Mouse (Mus musculus) erythroid progenitor cell, adult 5-6 weeks (primary cell): ENCODE results near the gene Thbs3. TPM values are rescaled to one million over a fixed set of nuclear protein-coding genes. Genes with fewer than 3 reads are reported as not detected.

ENCODE experiments used
- total RNA-seq, 2 experiments: library from RNA; stranded (forward) in 1 of 2; stranded (reverse) in 1 of 2; fragments of 150-400 nt in 1 of 2; fragments of 186-747, 209-891 nt in 1 of 2; gene quantifications; 2 replicates each; pipeline versions ENCODE4 v1.2.3 to v1.2.4; 2015 to 2017; ENCODE audit warnings: low replicate concordance in 2 of 2

The Thbs3 gene
- total RNA-seq, 2 experiments from 2014 or later, result not detected

Other genes with a start within 250 kb of the Thbs3 start
- 1.8 and 3.8 TPM in 2 replicates for gene Rusc1, start 121.9 kb upstream of the Thbs3 start, total RNA-seq (2015; ENCODE audit: low replicate concordance)
- 3.5 TPM in 2 replicates for gene Rusc1, start 121.9 kb upstream of the Thbs3 start, total RNA-seq (2017; ENCODE audit: low replicate concordance)
- not detected in 2 replicates for gene Gm43738, start 114.1 kb upstream of the Thbs3 start, total RNA-seq (2015; ENCODE audit: low replicate concordance)
- gene Gm43738, start 114.1 kb upstream of the Thbs3 start, total RNA-seq (2017; ENCODE audit: low replicate concordance), result not detected in 2 replicates
- gene Fdps, start 113.2 kb upstream of the Thbs3 start, total RNA-seq (2015; ENCODE audit: low replicate concordance), result 20.1 and 28.5 TPM in 2 replicates
- 30.0 and 31.4 TPM in 2 replicates for gene Fdps, start 113.2 kb upstream of the Thbs3 start, total RNA-seq (2017; ENCODE audit: low replicate concordance)
- 13.8 and 16.6 TPM in 2 replicates for gene Pklr, start 79.0 kb upstream of the Thbs3 start, total RNA-seq (2015; ENCODE audit: low replicate concordance)
- gene Pklr, start 79.0 kb upstream of the Thbs3 start, total RNA-seq (2017; ENCODE audit: low replicate concordance), result 5.5 TPM in 2 replicates
- gene Hcn3, start 55.0 kb upstream of the Thbs3 start, total RNA-seq (2015; ENCODE audit: low replicate concordance), result not detected in 2 replicates
- gene Hcn3, start 55.0 kb upstream of the Thbs3 start, total RNA-seq (2017; ENCODE audit: low replicate concordance), result 3.3 TPM in 1 of 2 replicates, not detected in the other
- 42.5 and 52.8 TPM in 2 replicates for gene Clk2, start 50.4 kb upstream of the Thbs3 start, total RNA-seq (2015; ENCODE audit: low replicate concordance)
- 41.1 and 50.4 TPM in 2 replicates for gene Clk2, start 50.4 kb upstream of the Thbs3 start, total RNA-seq (2017; ENCODE audit: low replicate concordance)
- gene Scamp3, start 37.7 kb upstream of the Thbs3 start, total RNA-seq (2015; ENCODE audit: low replicate concordance), result 19.3 and 33.9 TPM in 2 replicates
- 3.6 and 8.0 TPM in 2 replicates for gene Scamp3, start 37.7 kb upstream of the Thbs3 start, total RNA-seq (2017; ENCODE audit: low replicate concordance)
- 5.0 and 5.4 TPM in 2 replicates for gene Fam189b, start 32.0 kb upstream of the Thbs3 start, total RNA-seq (2015; ENCODE audit: low replicate concordance)
- gene Fam189b, start 32.0 kb upstream of the Thbs3 start, total RNA-seq (2017; ENCODE audit: low replicate concordance), result 2.6 TPM in 1 of 2 replicates, not detected in the other
- gene Gba, start 12.3 kb upstream of the Thbs3 start, total RNA-seq (2015; ENCODE audit: low replicate concordance), result 27.4 and 36.5 TPM in 2 replicates
- gene Gba, start 12.3 kb upstream of the Thbs3 start, total RNA-seq (2017; ENCODE audit: low replicate concordance), result 16.8 and 18.1 TPM in 2 replicates
- 8.6 and 21.0 TPM in 2 replicates for gene Mtx1, start 11.9 kb downstream of the Thbs3 start, total RNA-seq (2015; ENCODE audit: low replicate concordance)
- gene Mtx1, start 11.9 kb downstream of the Thbs3 start, total RNA-seq (2017; ENCODE audit: low replicate concordance), result 14.5 and 15.8 TPM in 2 replicates
- not detected in 2 replicates for gene Muc1, start 13.9 kb downstream of the Thbs3 start, total RNA-seq (2015; ENCODE audit: low replicate concordance)
- gene Muc1, start 13.9 kb downstream of the Thbs3 start, total RNA-seq (2017; ENCODE audit: low replicate concordance), result not detected in 2 replicates
- 39.0 and 64.2 TPM in 2 replicates for gene Krtcap2, start 30.8 kb downstream of the Thbs3 start, total RNA-seq (2015; ENCODE audit: low replicate concordance)
- gene Krtcap2, start 30.8 kb downstream of the Thbs3 start, total RNA-seq (2017; ENCODE audit: low replicate concordance), result 7.2 and 29.1 TPM in 2 replicates
- 1.3 TPM in 1 of 2 replicates, not detected in the other for gene Trim46, start 31.1 kb downstream of the Thbs3 start, total RNA-seq (2015; ENCODE audit: low replicate concordance)
- gene Trim46, start 31.1 kb downstream of the Thbs3 start, total RNA-seq (2017; ENCODE audit: low replicate concordance), result not detected in 2 replicates
- 16.8 and 18.4 TPM in 2 replicates for gene Dpm3, start 44.2 kb downstream of the Thbs3 start, total RNA-seq (2015; ENCODE audit: low replicate concordance)
- 8.3 TPM in 1 of 2 replicates, not detected in the other for gene Dpm3, start 44.2 kb downstream of the Thbs3 start, total RNA-seq (2017; ENCODE audit: low replicate concordance)
- 17.7 and 35.6 TPM in 2 replicates for gene Slc50a1, start 55.4 kb downstream of the Thbs3 start, total RNA-seq (2015; ENCODE audit: low replicate concordance)
- gene Slc50a1, start 55.4 kb downstream of the Thbs3 start, total RNA-seq (2017; ENCODE audit: low replicate concordance), result 3.7 and 9.7 TPM in 2 replicates
- not detected in 2 replicates for gene Efna1, start 66.0 kb downstream of the Thbs3 start, total RNA-seq (2015; ENCODE audit: low replicate concordance)
- gene Efna1, start 66.0 kb downstream of the Thbs3 start, total RNA-seq (2017; ENCODE audit: low replicate concordance), result not detected in 2 replicates
- gene Efna3, start 107.8 kb downstream of the Thbs3 start, total RNA-seq (2015; ENCODE audit: low replicate concordance), result not detected in 2 replicates
- gene Efna3, start 107.8 kb downstream of the Thbs3 start, total RNA-seq (2017; ENCODE audit: low replicate concordance), result not detected in 2 replicates
- gene Efna4, start 122.8 kb downstream of the Thbs3 start, total RNA-seq (2015; ENCODE audit: low replicate concordance), result not detected in 2 replicates
- gene Efna4, start 122.8 kb downstream of the Thbs3 start, total RNA-seq (2017; ENCODE audit: low replicate concordance), result not detected in 2 replicates
- 6.5 and 13.8 TPM in 2 replicates for gene Adam15, start 134.8 kb downstream of the Thbs3 start, total RNA-seq (2015; ENCODE audit: low replicate concordance)
- 0.77 and 3.5 TPM in 2 replicates for gene Adam15, start 134.8 kb downstream of the Thbs3 start, total RNA-seq (2017; ENCODE audit: low replicate concordance)
- not detected in 2 replicates for gene Dcst2, start 146.8 kb downstream of the Thbs3 start, total RNA-seq (2015; ENCODE audit: low replicate concordance)
- not detected in 2 replicates for gene Dcst2, start 146.8 kb downstream of the Thbs3 start, total RNA-seq (2017; ENCODE audit: low replicate concordance)
- not detected in 2 replicates for gene Dcst1, start 150.1 kb downstream of the Thbs3 start, total RNA-seq (2015; ENCODE audit: low replicate concordance)
- gene Dcst1, start 150.1 kb downstream of the Thbs3 start, total RNA-seq (2017; ENCODE audit: low replicate concordance), result not detected in 2 replicates
- gene Zbtb7b, start 179.6 kb downstream of the Thbs3 start, total RNA-seq (2015; ENCODE audit: low replicate concordance), result 2.1 and 7.9 TPM in 2 replicates
- 5.1 and 8.9 TPM in 2 replicates for gene Zbtb7b, start 179.6 kb downstream of the Thbs3 start, total RNA-seq (2017; ENCODE audit: low replicate concordance)
- gene Lenep, start 187.6 kb downstream of the Thbs3 start, total RNA-seq (2015; ENCODE audit: low replicate concordance), result 1.4 TPM in 1 of 2 replicates, not detected in the other
- not detected in 2 replicates for gene Lenep, start 187.6 kb downstream of the Thbs3 start, total RNA-seq (2017; ENCODE audit: low replicate concordance)
- gene Flad1, start 196.7 kb downstream of the Thbs3 start, total RNA-seq (2015; ENCODE audit: low replicate concordance), result 1.1 and 5.4 TPM in 2 replicates
- 0.68 and 1.3 TPM in 2 replicates for gene Flad1, start 196.7 kb downstream of the Thbs3 start, total RNA-seq (2017; ENCODE audit: low replicate concordance)
- 245 and 268 TPM in 2 replicates for gene Cks1b, start 203.2 kb downstream of the Thbs3 start, total RNA-seq (2015; ENCODE audit: low replicate concordance)
- gene Cks1b, start 203.2 kb downstream of the Thbs3 start, total RNA-seq (2017; ENCODE audit: low replicate concordance), result 102 and 103 TPM in 2 replicates
- gene Shc1, start 203.3 kb downstream of the Thbs3 start, total RNA-seq (2015; ENCODE audit: low replicate concordance), result 77.1 and 79.3 TPM in 2 replicates
- gene Shc1, start 203.3 kb downstream of the Thbs3 start, total RNA-seq (2017; ENCODE audit: low replicate concordance), result 49.7 and 59.3 TPM in 2 replicates
- gene Pygo2, start 215.0 kb downstream of the Thbs3 start, total RNA-seq (2015; ENCODE audit: low replicate concordance), result 10.9 and 19.1 TPM in 2 replicates
- 7.1 and 12.1 TPM in 2 replicates for gene Pygo2, start 215.0 kb downstream of the Thbs3 start, total RNA-seq (2017; ENCODE audit: low replicate concordance)
- 1.8 and 2.1 TPM in 2 replicates for gene Pbxip1, start 221.5 kb downstream of the Thbs3 start, total RNA-seq (2015; ENCODE audit: low replicate concordance)
- gene Pbxip1, start 221.5 kb downstream of the Thbs3 start, total RNA-seq (2017; ENCODE audit: low replicate concordance), result 2.7 and 4.1 TPM in 2 replicates
- gene Pmvk, start 239.4 kb downstream of the Thbs3 start, total RNA-seq (2015; ENCODE audit: low replicate concordance), result 14.1 and 16.3 TPM in 2 replicates
- 8.9 and 13.0 TPM in 2 replicates for gene Pmvk, start 239.4 kb downstream of the Thbs3 start, total RNA-seq (2017; ENCODE audit: low replicate concordance)